Mouse (Mus musculus) 3134 (cell line): Measurements from ENCODE around the gene Cacna1d.

ENCODE experiments used
- DNase-seq: peaks from one replicate; pipeline ENCODE4 v3.0.0-alpha.2; 2011; ENCODE audit warnings: low spot score; ENCODE audit not compliant: insufficient read length; ENCODE audit errors: extremely low read depth

Cacna1d gene

GRCm38 (mm10) chr14:30341825-30342590 is 149.2 kb downstream of the Cacna1d start:
- no peak for DNase-seq

GRCm38 (mm10) chr14:30340140-30340539 is 151.1 kb downstream of the Cacna1d start:
- no peak for DNase-seq

GRCm38 (mm10) chr14:30331856-30332255 is 159.4 kb downstream of the Cacna1d start:
- DNase-seq: no peak

GRCm38 (mm10) chr14:30330416-30331181 is 160.7 kb downstream of the Cacna1d start:
- no peak for DNase-seq

GRCm38 (mm10) chr14:30329109-30329508 is 162.1 kb downstream of the Cacna1d start:
- DNase-seq: no peak

- no peak for DNase-seq
Measured at GRCm38 (mm10) chr14:30327452-30327851, 163.8 kb downstream of the Cacna1d start.

GRCm38 (mm10) chr14:30327051-30327450 is 164.2 kb downstream of the Cacna1d start:
- DNase-seq: no peak

- DNase-seq: no peak
Measured at GRCm38 (mm10) chr14:30326226-30326625, 165.0 kb downstream of the Cacna1d start.

GRCm38 (mm10) chr14:30324994-30325393 is 166.3 kb downstream of the Cacna1d start:
- DNase-seq: no peak

GRCm38 (mm10) chr14:30318715-30319437 is 172.4 kb downstream of the Cacna1d start:
- no peak for DNase-seq

- no peak for DNase-seq
Measured at GRCm38 (mm10) chr14:30318293-30318692, 173.0 kb downstream of the Cacna1d start.

GRCm38 (mm10) chr14:30317616-30318015 is 173.6 kb downstream of the Cacna1d start:
- DNase-seq: no peak

GRCm38 (mm10) chr14:30311206-30311889 is 179.9 kb downstream of the Cacna1d start:
- DNase-seq: no peak

GRCm38 (mm10) chr14:30310236-30310635 is 181.0 kb downstream of the Cacna1d start:
- no peak for DNase-seq

- no peak for DNase-seq
Measured at GRCm38 (mm10) chr14:30306221-30306620, 185.0 kb downstream of the Cacna1d start.

- no peak for DNase-seq
Measured at GRCm38 (mm10) chr14:30299946-30300345, 191.3 kb downstream of the Cacna1d start.

GRCm38 (mm10) chr14:30297492-30297891 is 193.8 kb downstream of the Cacna1d start:
- DNase-seq: no peak

- DNase-seq: no peak
Measured at GRCm38 (mm10) chr14:30292135-30292463, 199.2 kb downstream of the Cacna1d start.

- no peak for DNase-seq
Measured at GRCm38 (mm10) chr14:30291389-30292134, 199.7 kb downstream of the Cacna1d start.

GRCm38 (mm10) chr14:30284446-30284845 is 206.8 kb downstream of the Cacna1d start:
- DNase-seq: no peak
